ENCODE assay signal across 20 mouse cellular contexts in genomic region chr2:69619286-69619685, GRCm38 (mm10). TPM values are rescaled to one million over a fixed set of nuclear protein-coding genes. Genes with fewer than 3 reads are reported as not detected.
A peak's percentile ranks its signal among the peaks of the same experiment; 100 is the strongest.
DNase-seq lines count a peak whose midpoint lies in the region; ATAC-seq and TF ChIP-seq lines count a peak whose summit lies in the region.
"Had no signal": no experiment of that assay in that cellular context is flagged by ENCODE, and none has a peak within 500 bp of the region (broad histone marks: within the 10 kb centered on the region; RNA-seq: fewer than 3 reads in every experiment).

No protein-coding gene starts in this region.

- in situ Hi-C loops in ES-E14 (cut with MboI; ENCODE audit: low sequenced_read_pairs in 2 of 2, unreplicated experiment in 2 of 2) = no loop called here

- no peak for ATAC-seq in lung, postnatal 0 days
- no peak for ATAC-seq in stomach, postnatal 0 days (ENCODE audit: low FRiP score, low TSS enrichment)
- ATAC-seq: forebrain, embryonic 13.5 days had no signal

- no peaks in the 10 kb centered on the region for H3K27me3 ChIP-seq in lung, postnatal 0 days (replicated peaks; ENCODE audit: insufficient read depth, low read length)
- H3K27me3 ChIP-seq in stomach, postnatal 0 days (ENCODE audit: control insufficient read depth, insufficient read depth, low read length) = no peaks in the 10 kb centered on the region
- H3K27me3 ChIP-seq: forebrain, embryonic 13.5 days; heart, embryonic 15.5 days; hindbrain, embryonic 13.5 days; neural tube, embryonic 15.5 days had no signal

- TF ChIP-seq EP300 in lung, postnatal 0 days (IDR thresholded peaks at IDR 0.05) = no peak
- no peak for TF ChIP-seq EP300 in stomach, postnatal 0 days (optimal IDR thresholded peaks at IDR 0.05)

- peak; percentile 32 to 37 for DNase-seq in kidney, postnatal 36 days
- no peak for DNase-seq in kidney, adult 11 months
- peak; percentile 31 for DNase-seq in lung, postnatal 0 days (ENCODE audit: low spot score)
- no peak for DNase-seq in lung, postnatal 36 days
- DNase-seq in ES-E14 (ENCODE audit: low read depth, low spot score) = no peak
- no peak for DNase-seq in stomach, postnatal 0 days (ENCODE audit: low spot score)
- DNase-seq in frontal cortex, postnatal 25 days (ENCODE audit: low spot score in 2 of 2) = no peak
- DNase-seq: adrenal gland, postnatal 14 days; cerebellum, adult 8-10 months; cerebellum, postnatal 36 days; gastrocnemius, adult 2 months; heart, postnatal 36 days; lung, adult 2 months had no signal

- TF ChIP-seq CTCF in lung, postnatal 0 days (IDR thresholded peaks at IDR 0.05) = peak; percentile 48
- TF ChIP-seq CTCF in stomach, postnatal 0 days (IDR thresholded peaks at IDR 0.05; ENCODE audit: low read depth) = peak; percentile 43

- H3K4me2 ChIP-seq in lung, postnatal 0 days (replicated peaks; ENCODE audit: low read depth, low read length) = no peak overlapping the region
- no peak overlapping the region for H3K4me2 ChIP-seq in stomach, postnatal 0 days (replicated peaks; ENCODE audit: low read depth)
- H3K4me2 ChIP-seq: forebrain, embryonic 13.5 days; heart, embryonic 15.5 days; hindbrain, embryonic 13.5 days; neural tube, embryonic 15.5 days had no signal

- H3K27ac ChIP-seq in lung, postnatal 0 days (ENCODE audit: low read length) = no peak overlapping the region
- no peak overlapping the region for H3K27ac ChIP-seq in ES-E14 (ENCODE audit: insufficient read depth, low read depth, low read length, poor library complexity, severe bottlenecking)
- no peak overlapping the region for H3K27ac ChIP-seq in stomach, postnatal 0 days (replicated peaks)
- H3K27ac ChIP-seq: forebrain, embryonic 13.5 days; gastrocnemius, adult 2 months; heart, embryonic 15.5 days; hindbrain, embryonic 13.5 days; macrophage; neural tube, embryonic 15.5 days had no signal

- H3K9me3 ChIP-seq in lung, postnatal 0 days (ENCODE audit: low read length) = no peaks in the 10 kb centered on the region
- H3K9me3 ChIP-seq in ES-E14 (ENCODE audit: control insufficient read depth, insufficient read depth, low read depth, low read length) = no peaks in the 10 kb centered on the region
- no peaks in the 10 kb centered on the region for H3K9me3 ChIP-seq in stomach, postnatal 0 days (ENCODE audit: control insufficient read depth, low read length)
- H3K9me3 ChIP-seq: forebrain, embryonic 13.5 days; G1E; heart, embryonic 15.5 days; hindbrain, embryonic 13.5 days; neural tube, embryonic 15.5 days had no signal

- no peak overlapping the region for H3K4me3 ChIP-seq in lung, postnatal 0 days (ENCODE audit: low read depth, low read length)
- no peak overlapping the region for H3K4me3 ChIP-seq in ES-E14 (ENCODE audit: insufficient read depth in 1 of 2, low read depth in 1 of 2, low read length in 2 of 2, poor library complexity in 1 of 2, severe bottlenecking in 1 of 2)
- no peak overlapping the region for H3K4me3 ChIP-seq in stomach, postnatal 0 days (ENCODE audit: low read depth, low read length)
- H3K4me3 ChIP-seq: forebrain, embryonic 13.5 days; gastrocnemius, adult 2 months; heart, embryonic 15.5 days; hindbrain, embryonic 13.5 days; neural tube, embryonic 15.5 days had no signal

- no peaks in the 10 kb centered on the region for H3K36me3 ChIP-seq in lung, postnatal 0 days (ENCODE audit: insufficient read depth, low read length)
- no peaks in the 10 kb centered on the region for H3K36me3 ChIP-seq in ES-E14 (ENCODE audit: control insufficient read depth, insufficient read depth, low read length, poor library complexity, severe bottlenecking)
- no peaks in the 10 kb centered on the region for H3K36me3 ChIP-seq in stomach, postnatal 0 days (ENCODE audit: control insufficient read depth, insufficient read depth, low read length)
- H3K36me3 ChIP-seq: G1E; heart, embryonic 15.5 days; hindbrain, embryonic 13.5 days; neural tube, embryonic 15.5 days had no signal

- H3K9ac ChIP-seq in lung, postnatal 0 days (replicated peaks; ENCODE audit: low read depth) = no peak overlapping the region
- H3K9ac ChIP-seq in ES-E14 (ENCODE audit: insufficient read depth, low read depth, low read length, poor library complexity, severe bottlenecking) = no peak overlapping the region
- H3K9ac ChIP-seq in stomach, postnatal 0 days (ENCODE audit: low read length) = no peak overlapping the region
- H3K9ac ChIP-seq: forebrain, embryonic 13.5 days; heart, embryonic 15.5 days; hindbrain, embryonic 13.5 days; neural tube, embryonic 15.5 days had no signal

- no peaks in the 10 kb centered on the region for H3K4me1 ChIP-seq in lung, postnatal 0 days (ENCODE audit: insufficient read depth, low read depth, low read length)
- peaks cover 0 to 7% of the 10 kb centered on the region in 2 experiments; a peak in 2 of 4 replicates for H3K4me1 ChIP-seq in ES-E14 (ENCODE audit: control insufficient read depth in 2 of 2, insufficient read depth in 2 of 2, low read length in 2 of 2, poor library complexity in 1 of 2)
- H3K4me1 ChIP-seq in stomach, postnatal 0 days (replicated peaks; ENCODE audit: control insufficient read depth, insufficient read depth) = no peaks in the 10 kb centered on the region
- H3K4me1 ChIP-seq: forebrain, embryonic 13.5 days; heart, embryonic 15.5 days; hindbrain, embryonic 13.5 days; neural tube, embryonic 15.5 days had no signal

TF ChIP-seq in ES-E14, 5 proteins besides CTCF, POLR2A, EP300 and RAD21:
- TF ChIP-seq MAFK (IDR thresholded peaks at IDR 0.05; ENCODE audit: insufficient read depth, low read depth, low read length) = no peak
- TF ChIP-seq HCFC1 (IDR thresholded peaks at IDR 0.05; ENCODE audit: borderline replicate concordance, insufficient read depth, low read length) = no peak
- TF ChIP-seq CHD2 (IDR thresholded peaks at IDR 0.05; ENCODE audit: low read depth, low read length) = no peak
- no peak for TF ChIP-seq ZNF384 (IDR thresholded peaks at IDR 0.05; ENCODE audit: low read depth, low read length)
- 0 out of 2 replicates have a peak, but pooled peaks have one; percentile 24 for TF ChIP-seq ZC3H11A (IDR thresholded peaks at IDR 0.05; ENCODE audit: borderline replicate concordance, low read depth, low read length)

RNA-seq across cellular contexts. Expression of gene Bbs5, which starts 27.7 kb away (rescaled TPM):
- 13.4 and 13.9 TPM in 2 replicates for polyA plus RNA-seq in lung, postnatal 0 days (2015; fragmentation: Nextera tagmentation; extraction: Ambion mirVana)
- 7.8 and 8.3 TPM in 2 replicates for total RNA-seq in ES-E14 (2012; rRNA removed)
- 10.3 and 10.4 TPM in 2 replicates for polyA plus RNA-seq in stomach, postnatal 0 days (2015; fragmentation: Nextera tagmentation; extraction: Ambion mirVana)
- polyA plus RNA-seq: small intestine, adult 2 months had no signal

RNA-seq across cellular contexts. Expression of gene Lrp2, which starts 33.4 kb away (rescaled TPM):
- 1.1 and 2.4 TPM in 2 replicates for polyA plus RNA-seq in lung, postnatal 0 days (2015; fragmentation: Nextera tagmentation; extraction: Ambion mirVana)
- total RNA-seq in ES-E14 (2012; rRNA removed) = 103 and 124 TPM in 2 replicates
- 0.29 TPM in 2 replicates for polyA plus RNA-seq in stomach, postnatal 0 days (2015; fragmentation: Nextera tagmentation; extraction: Ambion mirVana)
- total RNA-seq: gastrocnemius, adult 2 months had no signal
- polyA plus RNA-seq: G1E; macrophage; small intestine, adult 2 months had no signal

RNA-seq across cellular contexts. Expression of gene Klhl41, which starts 50.6 kb away (rescaled TPM):
- polyA plus RNA-seq in lung, postnatal 0 days (2015; fragmentation: Nextera tagmentation; extraction: Ambion mirVana) = 0.45 and 0.83 TPM in 2 replicates
- 0.37 and 0.40 TPM in 2 replicates for total RNA-seq in ES-E14 (2012; rRNA removed)
- 0.28 and 0.67 TPM in 2 replicates for polyA plus RNA-seq in stomach, postnatal 0 days (2015; fragmentation: Nextera tagmentation; extraction: Ambion mirVana)
- total RNA-seq: G1E had no signal
- polyA plus RNA-seq: G1E; macrophage; small intestine, adult 2 months had no signal

Comparison
In these comparisons a context has a peak if more than half of its experiments do, and no peak if none do; other contexts are left out.
1. DNase-seq: peak in kidney, postnatal 36 days (2 of 2) and lung, postnatal 0 days (single experiment); none in kidney, adult 11 months (single experiment), lung, postnatal 36 days (single experiment), ES-E14 (single experiment), stomach, postnatal 0 days (single experiment) and frontal cortex, postnatal 25 days (0 of 2).